Mouse (Mus musculus) CH12.LX (cell line): ENCODE data around the gene Hyal3. TPM values are rescaled to one million over a fixed set of nuclear protein-coding genes. Genes with fewer than 3 reads are reported as not detected.

Experiments
- DNase-seq: peaks from one replicate; pipeline ENCODE4 v3.0.0-alpha.2; 2013; ENCODE audit errors: extremely low read depth
- H3K27ac ChIP-seq: 2 replicates; pipeline ENCODE4 v1.5.1; 2012; ENCODE audit warnings: low read depth, mild to moderate bottlenecking, control low read depth, moderate library complexity; ENCODE audit not compliant: insufficient read depth
- H3K27me3 ChIP-seq: replicated peaks from 2 replicates; pipeline ENCODE3; 2012; ENCODE audit warnings: inconsistent platforms
- H3K36me3 ChIP-seq, 2 experiments: replicated peaks in 1 of 2; 2 replicates each; pipeline versions ENCODE3 to v1.6.1; 2012; ENCODE audit warnings: inconsistent platforms in 1 of 2, low read length in 1 of 2, mild to moderate bottlenecking in 1 of 2, mixed read lengths in 1 of 2, moderate library complexity in 1 of 2; ENCODE audit not compliant: control insufficient read depth in 1 of 2, insufficient read depth in 1 of 2
- H3K4me1 ChIP-seq, 2 experiments: 2 replicates each; pipeline ENCODE4 v1.6.1; 2012; ENCODE audit warnings: inconsistent platforms in 1 of 2, moderate library complexity in 1 of 2; ENCODE audit not compliant: insufficient read depth in 2 of 2, control insufficient read depth in 1 of 2
- H3K4me2 ChIP-seq: 2 replicates; pipeline ENCODE4 v1.6.1; 2012; ENCODE audit warnings: low read depth, mild to moderate bottlenecking, control low read depth; ENCODE audit not compliant: poor library complexity, insufficient read depth, severe bottlenecking
- H3K4me3 ChIP-seq, 3 experiments: fragments of 150-350 bp in 1 of 3; sonication (generic) in 1 of 3; replicated peaks in 1 of 3; 2 replicates each; pipeline versions ENCODE3 to v1.5.1; 2011 to 2012; ENCODE audit warnings: low read depth in 2 of 3, low read length in 2 of 3, mild to moderate bottlenecking in 2 of 3, moderate library complexity in 2 of 3, control low read depth in 1 of 3, improper control_type of control experiment in 1 of 3, inconsistent platforms in 1 of 3, mixed read lengths in 1 of 3; ENCODE audit not compliant: poor library complexity in 1 of 3
- H3K79me2 ChIP-seq: replicated peaks from 2 replicates; pipeline ENCODE4 v1.6.1; 2012; ENCODE audit warnings: mild to moderate bottlenecking, moderate library complexity; ENCODE audit not compliant: control insufficient read depth, poor library complexity, insufficient read depth, severe bottlenecking; ENCODE audit errors: extremely low read depth
- H3K9ac ChIP-seq: 2 replicates; pipeline ENCODE4 v1.6.1; 2012; ENCODE audit warnings: low read depth, mild to moderate bottlenecking, control low read depth, moderate library complexity; ENCODE audit not compliant: insufficient read depth
- H3K9me3 ChIP-seq: replicated peaks from 2 replicates; pipeline ENCODE3; 2012; ENCODE audit warnings: low read length, inconsistent platforms, mixed read lengths
- BHLHE40 ChIP-seq: IDR thresholded peaks from 2 replicates; pipeline ENCODE4 v1.6.1; 2011; ENCODE audit warnings: mild to moderate bottlenecking, low read depth, low read length, improper control_type of control experiment
- CTCF ChIP-seq, 2 experiments: IDR thresholded peaks in 1 of 2; conservative IDR thresholded peaks in 1 of 2; 2 replicates each; pipeline ENCODE4 v1.5.1; 2011 to 2012; ENCODE audit warnings: low read depth in 2 of 2, low read length in 2 of 2, improper control_type of control experiment in 1 of 2, inconsistent platforms in 1 of 2, mild to moderate bottlenecking in 1 of 2, moderate library complexity in 1 of 2
- E2F4 ChIP-seq: IDR thresholded peaks from 2 replicates; pipeline ENCODE4 v1.6.1; 2011; ENCODE audit warnings: low read depth, low read length, improper control_type of control experiment; ENCODE audit not compliant: insufficient replicate concordance
- ELF1 ChIP-seq: IDR thresholded peaks from 2 replicates; pipeline ENCODE4 v1.6.1; 2014; ENCODE audit warnings: low read depth, mild to moderate bottlenecking, inconsistent platforms, low read length, improper control_type of control experiment
- ETS1 ChIP-seq: conservative IDR thresholded peaks from 2 replicates; pipeline ENCODE4 v1.6.1; 2012; ENCODE audit warnings: low read depth, mild to moderate bottlenecking, inconsistent platforms, low read length, improper control_type of control experiment, moderate library complexity
- GABPA ChIP-seq: IDR thresholded peaks from 2 replicates; pipeline ENCODE4 v1.6.1; 2012; ENCODE audit warnings: low read depth, low read length, improper control_type of control experiment, inconsistent platforms; ENCODE audit not compliant: insufficient replicate concordance
- HCFC1 ChIP-seq: IDR thresholded peaks from 2 replicates; pipeline ENCODE4 v1.6.1; 2012; ENCODE audit warnings: low read depth, mild to moderate bottlenecking, inconsistent platforms, low read length, improper control_type of control experiment
- JUN ChIP-seq: IDR thresholded peaks from 2 replicates; pipeline ENCODE4 v1.6.1; 2011; ENCODE audit warnings: low read depth, mild to moderate bottlenecking, low read length, improper control_type of control experiment, moderate library complexity; ENCODE audit not compliant: insufficient read depth
- JUND ChIP-seq: conservative IDR thresholded peaks from 2 replicates; pipeline ENCODE4 v1.6.1; 2011; ENCODE audit warnings: low read depth, low read length, improper control_type of control experiment
- MAX ChIP-seq: IDR thresholded peaks from 2 replicates; pipeline ENCODE4 v1.6.1; 2011; ENCODE audit warnings: low read length, improper control_type of control experiment
- MEF2A ChIP-seq: IDR thresholded peaks from 2 replicates; pipeline ENCODE4 v1.6.1; 2014; ENCODE audit warnings: low read depth, mild to moderate bottlenecking, inconsistent platforms, low read length, improper control_type of control experiment, borderline replicate concordance
- MXI1 ChIP-seq: IDR thresholded peaks from 2 replicates; pipeline ENCODE4 v1.6.1; 2011; ENCODE audit warnings: mild to moderate bottlenecking, low read depth, low read length, improper control_type of control experiment
- MYC ChIP-seq: IDR thresholded peaks from 2 replicates; pipeline ENCODE4 v1.6.1; 2011; ENCODE audit warnings: low read depth, mild to moderate bottlenecking, improper control_type of control experiment, low read length
- NELFE ChIP-seq: IDR thresholded peaks from 2 replicates; pipeline ENCODE4 v1.6.1; 2011; ENCODE audit warnings: low read depth, low read length, improper control_type of control experiment
- NRF1 ChIP-seq: IDR thresholded peaks from 2 replicates; pipeline ENCODE4 v1.6.1; 2014; ENCODE audit warnings: low read depth, mild to moderate bottlenecking, inconsistent platforms, low read length, improper control_type of control experiment, moderate library complexity
- PAX5 ChIP-seq: IDR thresholded peaks from 2 replicates; pipeline ENCODE4 v1.6.1; 2012; ENCODE audit warnings: low read length, inconsistent platforms, mixed read lengths
- POLR2A ChIP-seq: IDR thresholded peaks from 2 replicates; pipeline ENCODE4 v1.6.1; 2011; ENCODE audit warnings: low read depth, mild to moderate bottlenecking, improper control_type of control experiment, low read length
- POLR2AphosphoS2 ChIP-seq: IDR thresholded peaks from 2 replicates; pipeline ENCODE4 v1.6.1; 2011; ENCODE audit warnings: low read depth, low read length, improper control_type of control experiment
- RCOR1 ChIP-seq: conservative IDR thresholded peaks from 2 replicates; pipeline ENCODE4 v1.6.1; 2012; ENCODE audit warnings: low read depth, mild to moderate bottlenecking, inconsistent platforms, low read length, improper control_type of control experiment
- SIN3A ChIP-seq: IDR thresholded peaks from 2 replicates; pipeline ENCODE4 v1.6.1; 2012; ENCODE audit warnings: low read length, improper control_type of control experiment, inconsistent platforms
- TBP ChIP-seq: conservative IDR thresholded peaks from 2 replicates; pipeline ENCODE4 v1.6.1; 2011; ENCODE audit warnings: low read depth, low read length, improper control_type of control experiment
- TCF12 ChIP-seq: IDR thresholded peaks from 2 replicates; pipeline ENCODE4 v1.6.1; 2014; ENCODE audit warnings: low read depth, mild to moderate bottlenecking, inconsistent platforms, low read length, improper control_type of control experiment
- UBTF ChIP-seq: IDR thresholded peaks from 2 replicates; pipeline ENCODE4 v1.6.1; 2012; ENCODE audit warnings: low read depth, mild to moderate bottlenecking, inconsistent platforms, low read length, improper control_type of control experiment, moderate library complexity
- USF2 ChIP-seq: conservative IDR thresholded peaks from 2 replicates; pipeline ENCODE4 v1.6.1; 2011; ENCODE audit warnings: low read depth, low read length, improper control_type of control experiment
- ZC3H11A ChIP-seq: IDR thresholded peaks from 2 replicates; pipeline ENCODE4 v1.6.1; 2012; ENCODE audit warnings: low read depth, mild to moderate bottlenecking, inconsistent platforms, low read length, improper control_type of control experiment
- ZNF384 ChIP-seq: IDR thresholded peaks from 2 replicates; pipeline ENCODE4 v1.6.1; 2012; ENCODE audit warnings: low read depth, low read length, improper control_type of control experiment, inconsistent platforms
- dilution Hi-C: fragments of 300-500 bp; cut with MboI; formaldehyde crosslinking; loops from 2 replicates; pipeline ENCODE4 v1.14.3; 2020; ENCODE audit warnings: low sequenced_read_pairs; ENCODE audit not compliant: extremely low pct_unique_long_range_greater_than_20kb, extremely low pct_ligation_motif_present
- in situ Hi-C: fragments of 300-500 bp; cut with MboI; formaldehyde crosslinking; loops from 3 replicates; pipeline ENCODE4 v1.14.3; 2019; ENCODE audit warnings: low sequenced_read_pairs, low pct_ligation_motif_present, low pct_unique_long_range_greater_than_20kb, mixed read lengths
- polyA plus RNA-seq: library from polyadenylated mRNA; unstranded; fragments of >175 nt; gene quantifications from 2 replicates; pipeline ENCODE4 v1.2.1, GENCODE M21; 2012; ENCODE audit warnings: low read depth; ENCODE audit not compliant: insufficient read length
- total RNA-seq, 2 experiments: library from RNA; depleted of rRNA; stranded (reverse); fragments of 300-350 nt in 1 of 2; fragments of >200 nt in 1 of 2; gene quantifications; 2 replicates each; pipeline ENCODE4 v1.2.3; 2012 to 2014

The Hyal3 gene
- total and polyA plus RNA-seq, 3 experiments: 0.12 to 0.21 (median 0.13) TPM

- TF ChIP-seq POLR2AphosphoS2 (no peak), USF2 (no peak), BHLHE40 (peak; percentile 35; the same call in 1 of the 2 replicates), TBP (no peak), ETS1 (peak; percentile 87), E2F4 (no peak), POLR2A (no peak), JUN (no peak), TCF12 (peak; percentile 71), MEF2A (no peak; the same call in 1 of the 2 replicates), RCOR1 (no peak), PAX5 (no peak), ZNF384 (no peak), MXI1 (peak; percentile 79), NRF1 (peak; percentile 81), GABPA (no peak), UBTF (no peak), SIN3A (peak; percentile 99), NELFE (no peak), MYC (peak; percentile 49; the same call in 1 of the 2 replicates), HCFC1 (peak; percentile 19; the same call in 1 of the 2 replicates), ELF1 (peak; percentile 26; the same call in 1 of the 2 replicates), ZC3H11A (no peak), MAX (peak; percentile 36), JUND (no peak), CTCF (conservative IDR thresholded peaks at IDR 0.05 in 1 of 2, IDR thresholded peaks at IDR 0.05 in 1 of 2; ENCODE audit: low read depth in 2 of 2, low read length in 2 of 2) (no peak)
- H3K36me3 ChIP-seq: peaks cover 23 to 36% of the 10 kb centered on the region in 2 experiments
- H3K9ac ChIP-seq: no peak within 1 kb of the TSS
- peak within 1 kb of the TSS; percentile 38 for H3K4me2 ChIP-seq
- H3K4me3 ChIP-seq: no peak within 1 kb of the TSS
- dilution Hi-C loops: no loop called here
- peaks cover 3 to 42% of the 10 kb centered on the region in 2 experiments; a peak in 3 of 4 replicates for H3K4me1 ChIP-seq
- H3K79me2 ChIP-seq: no peaks in the 10 kb centered on the region
- no peak within 1 kb of the TSS for H3K27ac ChIP-seq
- peak; percentile 96 for DNase-seq
- H3K27me3 ChIP-seq: no peaks in the 10 kb centered on the region
- in situ Hi-C loops: no loop called here
- no peaks in the 10 kb centered on the region for H3K9me3 ChIP-seq
Observed at GRCm38 (mm10) chr9:107547026-107547425, 33.6 kb upstream of the Hyal3 start, which contains the start of gene Zmynd10. Zmynd10 (plus strand) TSS chr9:107547298.
